Mouse (Mus musculus) stomach, postnatal 0 days (tissue): ENCODE results near the gene Zfp322a. TPM values are rescaled to one million over a fixed set of nuclear protein-coding genes. Genes with fewer than 3 reads are reported as not detected.
"Not testable (repeated sequence)": the region's sequence is repeated elsewhere in the genome, so short reads cannot be mapped to it uniquely, and the experiment has no call there.

Source experiments
- ATAC-seq: fragments of 200-750 bp; cut with Nextera tagmentation; 2 replicates; pipeline ENCODE4 v1.8.0; 2017; ENCODE audit not compliant: low FRiP score, low TSS enrichment
- DNase-seq: peaks from one replicate; pipeline ENCODE4 v3.0.0-alpha.2; 2016; ENCODE audit warnings: low spot score
- H3K27ac ChIP-seq: fragments of 300-500 bp; sonication (generic); replicated peaks from 2 replicates; pipeline ENCODE4 v1.5.1; 2014; ENCODE audit warnings: mild to moderate bottlenecking, control low read depth
- H3K27me3 ChIP-seq: fragments of 300-500 bp; sonication (generic); 2 replicates; pipeline ENCODE4 v1.6.1; 2014; ENCODE audit warnings: low read length; ENCODE audit not compliant: control insufficient read depth, insufficient read depth
- H3K36me3 ChIP-seq: fragments of 300-500 bp; sonication (generic); 2 replicates; pipeline ENCODE4 v1.6.1; 2014; ENCODE audit warnings: low read length, mixed read lengths; ENCODE audit not compliant: control insufficient read depth, insufficient read depth
- H3K4me1 ChIP-seq: fragments of 300-500 bp; sonication (generic); replicated peaks from 2 replicates; pipeline ENCODE4 v1.6.1; 2014; ENCODE audit warnings: antibody characterized with exemption; ENCODE audit not compliant: control insufficient read depth, insufficient read depth
- H3K4me2 ChIP-seq: fragments of 300-500 bp; sonication (generic); replicated peaks from 2 replicates; pipeline ENCODE4 v1.6.1; 2014; ENCODE audit warnings: low read depth, mild to moderate bottlenecking, control low read depth, moderate library complexity
- H3K4me3 ChIP-seq: fragments of 300-500 bp; sonication (generic); 2 replicates; pipeline ENCODE4 v1.5.1; 2014; ENCODE audit warnings: low read depth, low read length, control low read depth
- H3K9ac ChIP-seq: fragments of 300-500 bp; sonication (generic); 2 replicates; pipeline ENCODE4 v1.6.1; 2014; ENCODE audit warnings: mild to moderate bottlenecking, low read length, control low read depth, mixed read lengths
- H3K9me3 ChIP-seq: fragments of 300-500 bp; sonication (generic); 2 replicates; pipeline ENCODE4 v1.6.1; 2016; ENCODE audit warnings: low read length; ENCODE audit not compliant: control insufficient read depth
- CTCF ChIP-seq: IDR thresholded peaks from 2 replicates; pipeline ENCODE4 v1.5.1; 2016; ENCODE audit warnings: antibody characterized with exemption, low read depth, mild to moderate bottlenecking, moderate library complexity
- EP300 ChIP-seq: optimal IDR thresholded peaks from 2 replicates; pipeline ENCODE3; 2016; ENCODE audit warnings: antibody characterized with exemption
- WGBS: fragments of 180-500 bp; shearing (Covaris S2); extraction: QIAGEN DNeasy Blood & Tissue Kit; methylation state at CpG from one replicate; pipeline ENCODE4 v1.1.7; 2014; 5-methylcytosine and 5-hydroxymethylcytosine counted together
- polyA plus RNA-seq: library from polyadenylated mRNA; unstranded; fragments of >200 nt; fragmentation: Nextera tagmentation; extraction: Ambion mirVana; gene quantifications from 2 replicates; pipeline ENCODE4 v1.2.1, GENCODE M21; 2015

The Zfp322a gene
- polyA plus RNA-seq, 1 experiment from 2014 or later: 18.9 TPM

DNA sequence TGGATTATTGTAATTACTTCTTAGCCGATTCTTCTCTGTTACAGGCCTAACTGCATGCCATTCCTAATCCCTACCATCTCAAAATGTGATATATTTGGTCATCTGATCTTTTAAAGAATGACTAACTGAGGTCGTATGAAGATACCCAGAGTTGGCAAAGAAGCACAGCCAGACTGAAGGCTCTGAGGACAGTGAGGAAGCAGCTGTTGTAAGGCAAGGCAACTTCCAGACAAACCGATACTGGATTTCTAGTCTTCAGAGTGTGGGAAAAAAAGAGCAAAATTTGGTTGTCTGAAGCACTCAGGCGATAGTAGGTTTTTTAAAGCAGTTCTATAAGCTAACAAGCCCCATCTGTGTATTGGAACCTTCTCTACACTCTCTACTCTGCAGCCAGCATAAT, 7.5 kb downstream of the Zfp322a start:
- no peaks in the 10 kb centered on the region for H3K9me3 ChIP-seq
- no peaks in the 10 kb centered on the region for H3K4me1 ChIP-seq
- H3K4me2 ChIP-seq: no peak overlapping the region
- no peaks in the 10 kb centered on the region for H3K27me3 ChIP-seq
- no peak overlapping the region for H3K27ac ChIP-seq
- WGBS: 80% methylated on average over 4 of the region's 4 CpGs
- no peak overlapping the region for H3K4me3 ChIP-seq
- H3K36me3 ChIP-seq: peaks cover 4% of the 10 kb centered on the region; the same call in 1 of the 2 replicates
- no peak for ATAC-seq
- no peak for DNase-seq
- no peak overlapping the region for H3K9ac ChIP-seq
- TF ChIP-seq CTCF: no peak
- no peak for TF ChIP-seq EP300

GRCm38 (mm10) chr13:23354541-23354940, 14.5 kb downstream of the Zfp322a start:
- 90% methylated on average over 5 of the region's 5 CpGs for WGBS
- not testable (repeated sequence) for H3K4me1 ChIP-seq, H3K4me3 ChIP-seq, H3K36me3 ChIP-seq, H3K27ac ChIP-seq, H3K9me3 ChIP-seq, DNase-seq, H3K9ac ChIP-seq, H3K27me3 ChIP-seq, ATAC-seq, H3K4me2 ChIP-seq

DNA sequence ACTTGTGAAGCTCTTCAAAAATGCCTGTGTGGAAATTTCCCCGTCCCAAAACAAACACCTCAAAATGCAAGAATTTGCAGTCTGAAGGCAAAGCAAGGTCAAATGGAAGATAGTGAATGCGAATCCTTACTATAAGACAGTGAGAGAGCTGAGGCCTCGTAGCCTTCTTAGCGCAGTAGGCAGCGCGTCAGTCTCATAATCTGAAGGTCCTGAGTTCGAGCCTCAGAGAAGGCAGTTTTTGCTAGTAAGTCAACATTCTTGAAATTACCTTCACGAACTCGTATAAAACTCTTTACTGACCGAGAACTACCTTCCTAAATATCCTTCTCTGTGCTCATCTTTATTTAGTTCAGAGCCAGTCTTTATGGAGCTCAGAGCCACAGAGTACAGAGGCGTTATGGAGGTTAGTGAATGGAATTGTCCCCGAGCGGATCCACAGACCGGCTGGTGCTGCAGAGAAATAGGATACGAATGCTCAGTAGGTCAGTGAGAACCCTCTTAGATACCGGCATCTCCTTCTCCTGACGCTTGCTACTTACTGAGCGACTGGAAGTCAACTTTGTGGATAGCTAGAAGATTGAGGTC, 51.6 kb downstream of the Zfp322a start:
- DNase-seq: no peak
- no peak overlapping the region for H3K4me3 ChIP-seq
- no peak overlapping the region; the same call in 1 of the 2 replicates for H3K4me2 ChIP-seq

GRCm38 (mm10) chr13:23312909-23313669, 55.9 kb downstream of the Zfp322a start:
- H3K4me3 ChIP-seq: peak overlapping the region; percentile 31
- TF ChIP-seq CTCF (no peak), EP300 (no peak)
- ATAC-seq: no peak
- H3K27ac ChIP-seq: no peak overlapping the region
- WGBS: 3% methylated on average over 42 of the region's 42 CpGs
- peak overlapping the region; percentile 51 for H3K4me2 ChIP-seq
- DNase-seq: no peak
- H3K27me3 ChIP-seq: peaks cover 9% of the 10 kb centered on the region; the same call in 1 of the 2 replicates
- H3K9me3 ChIP-seq: no peaks in the 10 kb centered on the region
- no peak overlapping the region for H3K9ac ChIP-seq
- H3K4me1 ChIP-seq: no peaks in the 10 kb centered on the region
- no peaks in the 10 kb centered on the region for H3K36me3 ChIP-seq

More for the DNA sequence above, 51.6 kb downstream of the Zfp322a start:
- H3K9me3 ChIP-seq: no peaks in the 10 kb centered on the region
- H3K27ac ChIP-seq: no peak overlapping the region
- H3K4me1 ChIP-seq: no peaks in the 10 kb centered on the region
- H3K36me3 ChIP-seq: no peaks in the 10 kb centered on the region
- WGBS: 10% methylated on average over 18 of the region's 18 CpGs
- no peak for TF ChIP-seq EP300
- TF ChIP-seq CTCF: no peak
- no peak overlapping the region for H3K9ac ChIP-seq
- H3K27me3 ChIP-seq: peaks cover 6% of the 10 kb centered on the region; the same call in 1 of the 2 replicates
- no peak for ATAC-seq

DNA sequence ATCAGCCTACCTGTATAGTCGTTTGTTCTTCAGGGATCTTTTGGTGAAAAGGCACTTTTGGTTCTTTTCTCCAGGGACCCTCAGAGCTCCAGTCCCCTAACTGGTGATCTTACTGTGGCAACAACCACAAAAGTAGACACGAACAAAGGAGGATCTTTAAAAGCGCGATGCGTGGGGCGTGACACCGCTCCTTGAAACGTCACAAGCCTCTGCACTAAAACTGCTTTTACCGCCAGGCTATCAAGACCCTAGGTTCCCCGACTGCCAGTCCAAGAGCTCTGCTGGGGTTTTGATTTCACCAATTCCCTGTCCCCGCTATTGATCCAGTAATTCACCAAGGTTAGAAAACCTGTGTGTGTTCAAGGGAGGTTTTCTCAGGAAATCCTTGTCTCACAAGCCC, 59.0 kb downstream of the Zfp322a start:
- no peak overlapping the region; the same call in 1 of the 2 replicates for H3K4me3 ChIP-seq
- ATAC-seq: no peak
- peaks cover 9% of the 10 kb centered on the region; the same call in 1 of the 2 replicates for H3K27me3 ChIP-seq
- H3K36me3 ChIP-seq: no peaks in the 10 kb centered on the region
- WGBS: 9% methylated on average over 11 of the region's 11 CpGs
- H3K9me3 ChIP-seq: no peaks in the 10 kb centered on the region
- no peaks in the 10 kb centered on the region for H3K4me1 ChIP-seq
- no peak for DNase-seq
- no peak overlapping the region for H3K27ac ChIP-seq
- peak overlapping the region; percentile 41; the same call in 1 of the 2 replicates for H3K4me2 ChIP-seq
- no peak overlapping the region for H3K9ac ChIP-seq
- TF ChIP-seq EP300 (no peak), CTCF (no peak)

GRCm38 (mm10) chr13:23309495-23310011, 59.5 kb downstream of the Zfp322a start:
- H3K27ac ChIP-seq: no peak overlapping the region
- 2% methylated on average over 28 of the region's 28 CpGs for WGBS
- H3K4me2 ChIP-seq: peak overlapping the region; percentile 41
- peaks cover 9% of the 10 kb centered on the region; the same call in 1 of the 2 replicates for H3K27me3 ChIP-seq
- H3K4me1 ChIP-seq: no peaks in the 10 kb centered on the region
- ATAC-seq (no peak), DNase-seq (no peak)
- no peak overlapping the region for H3K9ac ChIP-seq
- peak overlapping the region; percentile 29 for H3K4me3 ChIP-seq
- H3K9me3 ChIP-seq: no peaks in the 10 kb centered on the region
- H3K36me3 ChIP-seq: no peaks in the 10 kb centered on the region
- no peak for TF ChIP-seq CTCF

- H3K27ac ChIP-seq, H3K9me3 ChIP-seq, DNase-seq, H3K9ac ChIP-seq, ATAC-seq, H3K36me3 ChIP-seq, H3K4me1 ChIP-seq, H3K27me3 ChIP-seq: not testable (repeated sequence)
- WGBS: 11% methylated on average over 18 of the region's 18 CpGs
- H3K4me2 ChIP-seq: peak overlapping the region; percentile 41; the same call in 1 of the 2 replicates
- peak overlapping the region; percentile 29 for H3K4me3 ChIP-seq
Measured at GRCm38 (mm10) chr13:23308639-23309307, 60.2 kb downstream of the Zfp322a start.
